Mouse (Mus musculus): ENCODE data around the gene Vps13a. TPM values are rescaled to one million over a fixed set of nuclear protein-coding genes. Genes with fewer than 3 reads are reported as not detected.
"Not testable (repeated sequence)": the region's sequence is repeated elsewhere in the genome, so short reads cannot be mapped to it uniquely, and the experiment has no call there.

Gene Vps13a
- total RNA-seq, 2 experiments from 2014 or later = 25.9 to 26.8 TPM

- intact Hi-C loops (cut with DNase I) = loop anchor here (10.0 kb wide), 1 partner anchor 621 kb away; the partner anchor contains the start of gene Rfk
These were observed 7.3 kb downstream of the Vps13a start for GRCm38 (mm10) chr19:16773237-16774016.

DNA sequence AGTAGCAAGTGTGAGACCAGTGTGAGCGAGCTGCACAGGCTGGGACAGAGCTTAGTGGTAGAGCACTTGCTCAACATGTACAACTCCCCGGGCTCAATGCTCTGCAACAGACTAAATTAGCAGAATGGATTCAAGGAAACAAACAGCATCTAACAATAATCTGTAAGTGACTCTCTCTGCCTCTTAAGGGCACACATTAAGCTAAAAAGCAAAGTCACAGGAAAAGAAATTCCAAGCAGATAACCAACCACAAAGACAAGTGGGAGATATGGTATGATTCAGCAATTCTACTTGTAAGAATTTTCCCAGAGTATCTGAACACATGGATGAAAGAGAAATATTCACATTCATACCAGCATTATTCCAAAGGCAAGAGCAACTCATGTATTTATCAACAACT is 13.3 kb downstream of the Vps13a start:
- DNase-seq = no peak
- intact Hi-C loops (cut with DNase I) = no loop called here

More at GRCm38 (mm10) chr19:16773237-16774016, 7.3 kb downstream of the Vps13a start:
- no peak for DNase-seq

GRCm38 (mm10) chr19:16757439-16757838 is 23.3 kb downstream of the Vps13a start:
- intact Hi-C loops (cut with DNase I); DNase-seq: not testable (repeated sequence)

DNA sequence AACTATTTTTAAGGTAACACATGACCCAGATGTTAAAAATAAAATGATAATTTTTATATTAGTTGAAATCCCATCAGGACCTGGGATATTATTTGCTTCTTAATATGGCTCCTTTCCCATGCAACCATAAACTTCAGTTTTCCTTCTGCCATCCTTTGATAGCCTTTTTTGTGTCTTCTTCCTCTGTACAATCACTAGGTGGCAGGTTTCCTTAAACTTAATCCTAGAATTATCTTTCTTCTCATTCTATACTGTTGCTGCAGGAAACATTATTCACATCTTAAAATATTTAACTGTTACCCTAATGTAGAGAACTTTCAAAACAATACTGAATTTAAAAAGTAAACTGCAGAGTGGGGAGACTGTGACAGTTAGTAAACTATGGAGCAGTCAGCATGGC is 24.9 kb downstream of the Vps13a start:
- no peak for DNase-seq
- intact Hi-C loops (cut with DNase I) = no loop called here

GRCm38 (mm10) chr19:16755226-16755625 is 25.5 kb downstream of the Vps13a start:
- DNase-seq = no peak
- intact Hi-C loops (cut with DNase I) = no loop called here

- intact Hi-C loops (cut with DNase I) = no loop called here
- DNase-seq = no peak
These were observed 27.6 kb downstream of the Vps13a start for GRCm38 (mm10) chr19:16753151-16753550.

DNA sequence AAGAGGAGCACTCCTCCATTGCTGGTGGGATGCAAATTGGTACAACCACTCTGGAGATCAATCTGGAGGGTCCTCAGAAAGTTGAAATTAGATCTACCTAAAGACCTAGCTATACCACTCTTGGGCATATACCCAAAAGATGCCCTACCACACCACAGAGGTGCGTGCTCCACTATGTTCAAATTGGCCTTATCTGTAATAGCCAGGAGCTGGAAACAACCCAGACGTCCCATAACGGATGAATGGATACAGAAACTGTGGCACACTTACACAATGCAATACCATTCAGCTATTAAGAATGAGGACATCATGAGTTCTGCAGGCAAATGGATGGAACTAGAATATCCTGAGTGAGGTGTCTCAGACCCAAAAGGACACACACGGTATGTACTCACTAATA is 43.9 kb downstream of the Vps13a start:
- intact Hi-C loops (cut with DNase I) = no loop called here
- DNase-seq = no peak

DNA sequence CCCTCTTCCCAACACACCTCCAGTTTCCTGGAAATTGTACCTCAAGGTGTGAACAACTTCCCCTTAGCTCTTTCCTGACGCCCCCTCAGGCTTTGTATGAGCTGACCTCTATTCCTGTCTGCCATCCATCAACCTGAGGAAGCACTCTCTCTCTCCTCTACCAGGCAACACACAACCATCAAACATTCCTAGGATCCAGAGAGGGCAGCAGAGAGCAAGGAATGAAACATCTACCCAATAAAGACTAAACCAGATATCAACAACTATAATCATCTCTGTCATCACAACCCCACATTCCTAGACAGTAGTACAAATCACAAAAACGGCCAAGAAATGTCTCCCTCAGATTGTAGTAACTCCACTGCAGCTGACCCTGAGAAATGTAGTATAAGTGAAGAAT is 52.0 kb downstream of the Vps13a start:
- intact Hi-C loops (cut with DNase I) = no loop called here
- DNase-seq = no peak

GRCm38 (mm10) chr19:16715249-16715648 is 65.5 kb downstream of the Vps13a start:
- intact Hi-C loops (cut with DNase I) = no loop called here
- DNase-seq = no peak

DNA sequence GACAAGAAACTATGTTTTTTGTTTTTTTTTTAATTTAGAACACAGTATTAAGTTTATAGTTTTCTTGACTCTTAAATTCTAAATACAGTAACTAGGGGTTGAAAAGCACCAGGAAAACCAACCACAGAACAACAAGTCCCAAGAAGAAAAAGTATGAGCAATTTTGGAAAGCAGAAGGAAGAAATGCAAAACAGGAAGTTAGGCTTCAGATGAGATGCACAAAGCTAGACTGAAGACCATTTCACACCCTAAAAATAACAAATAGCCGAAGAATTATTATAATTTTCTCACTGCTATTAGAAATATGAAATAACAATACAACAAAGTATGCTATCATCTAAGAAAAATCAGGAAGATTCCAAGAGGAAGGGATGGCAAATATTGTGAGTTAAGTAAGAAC is 78.9 kb downstream of the Vps13a start:
- DNase-seq = no peak
- intact Hi-C loops (cut with DNase I) = no loop called here

- intact Hi-C loops (cut with DNase I) = no loop called here
- no peak for DNase-seq
These were observed 95.8 kb downstream of the Vps13a start for GRCm38 (mm10) chr19:16684922-16685321.

GRCm38 (mm10) chr19:16684210-16684609 is 96.5 kb downstream of the Vps13a start:
- DNase-seq = no peak
- intact Hi-C loops (cut with DNase I) = no loop called here

DNA sequence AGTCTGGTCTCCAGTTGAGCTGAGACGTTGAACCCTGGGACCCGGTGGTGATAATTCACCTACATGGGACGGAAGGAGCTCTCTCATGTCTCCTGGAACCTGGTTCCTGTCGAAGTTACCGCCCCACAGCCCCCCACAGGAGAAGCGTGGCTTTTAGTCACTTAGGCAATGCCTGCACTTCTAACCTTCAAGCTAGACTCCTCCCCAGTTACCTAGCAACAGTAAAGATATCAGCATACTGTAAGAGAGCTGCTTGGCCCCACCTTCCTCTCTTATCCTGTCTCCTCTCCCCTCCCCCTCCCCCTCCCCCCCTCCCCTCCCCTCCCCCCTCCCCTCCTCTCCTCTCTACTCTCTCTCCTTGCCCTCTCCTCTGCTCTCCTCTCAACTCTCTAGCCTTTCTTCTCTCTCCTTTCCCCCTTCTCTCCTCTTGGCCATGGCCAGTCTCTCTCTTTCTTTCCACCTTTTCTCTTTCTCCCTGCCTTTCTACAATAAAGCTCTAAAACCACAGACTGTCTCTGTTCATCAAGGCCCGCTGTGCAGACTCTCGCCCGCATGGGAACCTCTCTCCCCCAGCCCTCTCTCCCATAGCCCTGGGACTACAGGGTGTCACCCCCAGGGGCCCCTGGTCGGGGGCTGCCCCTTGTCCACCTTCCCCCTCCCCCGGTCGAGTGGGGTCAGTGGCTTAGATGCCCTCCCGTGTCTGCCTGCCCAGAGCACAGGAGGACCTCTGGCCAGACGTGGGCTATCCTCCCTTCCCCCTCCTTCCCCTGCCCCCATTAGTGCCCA is 154.9 kb downstream of the Vps13a start:
- intact Hi-C loops (cut with DNase I) = no loop called here
- no peak for DNase-seq

- intact Hi-C loops (cut with DNase I) = no loop called here
- no peak for DNase-seq
These were observed 155.7 kb downstream of the Vps13a start for GRCm38 (mm10) chr19:16624994-16625393.

DNA sequence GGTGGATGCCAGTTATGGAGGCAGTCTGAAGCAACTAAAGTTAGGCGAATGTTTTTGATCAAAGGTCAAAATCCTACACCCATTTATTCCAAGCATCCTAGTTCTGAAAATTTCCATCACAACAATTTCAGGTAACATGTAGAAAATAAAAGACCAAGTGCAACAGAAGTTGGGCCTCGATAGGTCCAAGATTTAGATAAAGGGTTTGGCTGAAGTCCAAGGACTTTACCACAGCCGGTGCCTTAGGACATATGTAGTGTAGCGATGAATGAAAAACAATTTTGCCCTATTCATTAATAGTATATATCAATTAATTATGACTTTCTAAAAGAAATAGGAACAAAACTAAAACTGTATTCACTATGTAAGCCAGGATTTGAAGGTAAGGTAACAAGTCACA is 157.6 kb downstream of the Vps13a start:
- intact Hi-C loops (cut with DNase I) = no loop called here
- no peak for DNase-seq

DNA sequence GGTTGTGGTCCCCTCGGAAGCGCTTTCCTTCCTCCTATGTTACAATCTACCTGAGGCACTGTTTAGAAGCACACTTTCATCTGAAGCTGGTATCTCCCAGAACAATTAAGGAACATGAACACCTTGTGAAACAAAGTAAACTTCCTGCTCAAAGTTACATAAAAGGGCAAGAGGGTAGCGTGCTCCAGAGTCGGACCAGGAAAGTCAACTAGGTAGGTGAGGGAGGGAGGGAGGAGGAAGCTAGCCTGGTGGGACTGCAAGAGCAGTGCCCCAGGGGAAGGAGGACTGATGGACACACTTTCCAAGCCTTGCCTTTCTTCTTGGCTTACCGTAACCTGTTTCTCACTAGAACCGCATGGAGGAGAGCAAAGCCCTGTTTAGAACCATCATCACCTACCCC is 173.1 kb downstream of the Vps13a start:
- DNase-seq = no peak
- intact Hi-C loops (cut with DNase I) = no loop called here

GRCm38 (mm10) chr19:16602026-16602425 is 178.7 kb downstream of the Vps13a start:
- intact Hi-C loops (cut with DNase I) = no loop called here
- DNase-seq = no peak

DNA sequence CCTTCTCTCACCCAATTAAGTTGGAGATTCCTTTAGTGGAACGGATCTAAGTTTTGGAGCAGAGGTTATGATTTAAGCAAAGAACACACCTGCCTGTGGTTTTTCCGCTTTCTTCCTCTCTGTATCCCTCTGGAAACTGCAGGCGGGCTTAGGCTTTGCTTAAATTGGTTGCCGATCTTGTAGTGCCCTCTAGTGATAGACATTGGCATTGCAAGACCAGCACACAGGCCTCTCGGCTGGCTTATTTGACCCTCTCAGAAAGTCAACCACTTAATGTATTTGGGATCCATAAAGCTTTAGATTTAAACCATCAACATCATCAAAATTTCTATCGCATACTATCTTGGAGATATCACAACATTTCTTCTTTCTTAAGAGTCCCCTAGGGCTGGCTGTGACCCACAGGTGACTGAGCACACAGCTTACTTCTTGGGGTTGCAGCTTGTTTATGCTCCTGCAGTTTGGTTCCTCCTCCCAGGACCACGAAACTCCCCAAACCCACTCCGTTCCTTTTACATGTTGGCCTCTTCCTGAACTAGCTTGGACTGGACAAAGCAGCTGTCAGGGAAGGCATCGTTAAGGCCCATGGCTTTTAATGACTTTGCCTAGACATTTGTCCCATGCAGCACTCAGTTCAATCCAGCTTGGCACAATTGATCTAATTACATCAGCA is 181.3 kb downstream of the Vps13a start:
- peak; percentile 70 to 85 for DNase-seq
- intact Hi-C loops (cut with DNase I) = loop anchor here (1.0 to 5.0 kb wide), 4 partner anchors 165 to 601 kb away; partner anchors contain the start of gene Gna14

GRCm38 (mm10) chr19:16598653-16599297 is 182.0 kb downstream of the Vps13a start:
- intact Hi-C loops (cut with DNase I) = loop anchor here (1.0 to 5.0 kb wide), 4 partner anchors 164 to 600 kb away; partner anchors contain the start of gene Gna14
- DNase-seq = peak; percentile 15 to 27

- DNase-seq = no peak
- intact Hi-C loops (cut with DNase I) = loop anchor here (5.0 kb wide), 1 partner anchor 240 kb away; no protein-coding TSS in a partner anchor
These were observed 183.5 kb downstream of the Vps13a start for GRCm38 (mm10) chr19:16597216-16597615.

DNA sequence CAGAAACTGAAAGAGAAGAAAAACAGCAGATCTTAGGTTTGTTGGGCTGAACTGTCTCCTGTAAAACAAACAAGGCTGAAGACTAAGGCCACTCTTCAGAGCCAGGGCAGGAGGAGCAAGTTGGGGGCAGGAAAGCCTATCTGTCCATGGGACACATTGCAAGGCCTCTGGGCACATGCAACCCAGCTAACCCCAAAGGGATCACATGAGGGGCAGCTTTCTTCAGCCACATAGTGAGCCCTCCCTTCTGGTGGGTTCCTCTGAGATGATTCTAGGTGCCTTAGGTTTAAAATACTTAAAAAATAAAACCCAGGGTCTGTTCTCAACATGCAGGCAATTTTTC is 186.8 kb downstream of the Vps13a start:
- intact Hi-C loops (cut with DNase I) = no loop called here
- no peak for DNase-seq

Data from heart, postnatal 14 days (tissue).